Mouse (Mus musculus) midbrain, embryonic 10.5 days (tissue): ENCODE data around the gene Peg3. TPM values are rescaled to one million over a fixed set of nuclear protein-coding genes. Genes with fewer than 3 reads are reported as not detected.
"Not testable (repeated sequence)": the region's sequence is repeated elsewhere in the genome, so short reads cannot be mapped to it uniquely, and the experiment has no call there.

Experiments used
- DNase-seq: peaks from one replicate; pipeline ENCODE4 v3.0.0-alpha.2; 2017; ENCODE audit warnings: low spot score
- H3K27ac ChIP-seq: fragments of 300-500 bp; sonication (generic); replicated peaks from 2 replicates; pipeline ENCODE4 v1.5.1; 2016; ENCODE audit warnings: mild to moderate bottlenecking
- H3K27me3 ChIP-seq: fragments of 300-500 bp; sonication (generic); 2 replicates; pipeline ENCODE4 v1.6.1; 2016; ENCODE audit warnings: low read depth, mild to moderate bottlenecking; ENCODE audit not compliant: poor library complexity, severe bottlenecking
- H3K36me3 ChIP-seq: fragments of 300-500 bp; sonication (generic); 2 replicates; pipeline ENCODE4 v1.6.1; 2016; ENCODE audit warnings: mild to moderate bottlenecking, moderate library complexity
- H3K4me1 ChIP-seq: fragments of 300-500 bp; sonication (generic); 2 replicates; pipeline ENCODE4 v1.6.1; 2016
- H3K4me3 ChIP-seq: fragments of 300-500 bp; sonication (generic); 2 replicates; pipeline ENCODE4 v1.5.1; 2016; ENCODE audit warnings: mild to moderate bottlenecking, moderate library complexity
- H3K9me3 ChIP-seq: fragments of 300-500 bp; sonication (generic); replicated peaks from 2 replicates; pipeline ENCODE4 v1.6.1; 2016; ENCODE audit warnings: mild to moderate bottlenecking
- WGBS: fragments of 180-500 bp; shearing (Covaris S2); methylation state at CpG from one replicate; pipeline ENCODE4 v1.1.7; 2016; 5-methylcytosine and 5-hydroxymethylcytosine counted together
- polyA plus RNA-seq: library from polyadenylated mRNA; unstranded; fragments of >200 nt; fragmentation: Nextera tagmentation; extraction: Ambion mirVana; gene quantifications from 2 replicates; pipeline ENCODE4 v1.2.1, GENCODE M21; 2016

Peg3 gene
- 86.6 and 95.0 TPM in 2 replicates for polyA plus RNA-seq

- H3K27ac ChIP-seq, result peak within 1 kb of the TSS; percentile 89
- peaks cover 41% of the 10 kb centered on the region for H3K9me3 ChIP-seq
- peaks cover 11% of the 10 kb centered on the region; the same call in 1 of the 2 replicates for H3K4me1 ChIP-seq
- peaks cover 6% of the 10 kb centered on the region for H3K36me3 ChIP-seq
- peak within 1 kb of the TSS; percentile 58 for H3K4me3 ChIP-seq
- WGBS, result 54% methylated on average over 24 of the region's 24 CpGs
- DNase-seq, result peak; percentile 90
- H3K27me3 ChIP-seq, result no peaks in the 10 kb centered on the region
Observed at GRCm38 (mm10) chr7:6730241-6730640, at the start of gene Peg3, which contains the start of gene Usp29. Peg3 (minus strand) TSS chr7:6730431. Usp29 (plus strand) TSS chr7:6730578.

GRCm38 (mm10) chr7:6779172-6779571, 48.9 kb upstream of the Peg3 start:
- WGBS, result 88% methylated on average over 5 of the region's 5 CpGs
- H3K36me3 ChIP-seq, result no peaks in the 10 kb centered on the region
- peaks cover 28% of the 10 kb centered on the region for H3K4me1 ChIP-seq
- no peak overlapping the region for H3K27ac ChIP-seq
- no peak for DNase-seq
- H3K27me3 ChIP-seq, result peaks cover 22% of the 10 kb centered on the region
- no peak overlapping the region for H3K4me3 ChIP-seq
- no peaks in the 10 kb centered on the region for H3K9me3 ChIP-seq

- 66% methylated on average over 4 of the region's 4 CpGs for WGBS
Observed at GRCm38 (mm10) chr7:6777689-6778088, 47.5 kb upstream of the Peg3 start.

GRCm38 (mm10) chr7:6777107-6777506, 46.9 kb upstream of the Peg3 start:
- Histone ChIP-seq H3K4me1 (peaks cover 31% of the 10 kb centered on the region), H3K36me3 (no peaks in the 10 kb centered on the region), H3K27me3 (peaks cover 11% of the 10 kb centered on the region), H3K4me3 (no peak overlapping the region), H3K27ac (peak overlapping the region; percentile 1; the same call in 1 of the 2 replicates), H3K9me3 (no peaks in the 10 kb centered on the region)
- WGBS, result 76% methylated on average over 2 of the region's 2 CpGs
- DNase-seq, result no peak

More at GRCm38 (mm10) chr7:6777689-6778088, 47.5 kb upstream of the Peg3 start:
- Histone ChIP-seq H3K36me3 (no peaks in the 10 kb centered on the region), H3K9me3 (no peaks in the 10 kb centered on the region), H3K27me3 (peaks cover 17% of the 10 kb centered on the region), H3K4me1 (peaks cover 31% of the 10 kb centered on the region), H3K27ac (peak overlapping the region; percentile 1; the same call in 1 of the 2 replicates), H3K4me3 (no peak overlapping the region)
- DNase-seq, result no peak

- Histone ChIP-seq H3K27ac (0 out of 2 replicates have a peak overlapping the region, but pooled peaks have one; percentile 1), H3K36me3 (no peaks in the 10 kb centered on the region), H3K9me3 (no peaks in the 10 kb centered on the region), H3K4me3 (no peak overlapping the region), H3K27me3 (peaks cover 7% of the 10 kb centered on the region; the same call in 1 of the 2 replicates), H3K4me1 (peaks cover 26% of the 10 kb centered on the region)
- 93% methylated on average over 10 of the region's 10 CpGs for WGBS
- DNase-seq, result no peak
Observed at GRCm38 (mm10) chr7:6776314-6777059, 46.3 kb upstream of the Peg3 start.

GRCm38 (mm10) chr7:6773865-6774413, 43.7 kb upstream of the Peg3 start:
- WGBS, result 59% methylated on average over 11 of the region's 11 CpGs
- H3K4me3 ChIP-seq, H3K27me3 ChIP-seq, H3K9me3 ChIP-seq, H3K36me3 ChIP-seq, DNase-seq: not testable (repeated sequence)
- Histone ChIP-seq H3K4me1 (peaks cover 48% of the 10 kb centered on the region), H3K27ac (0 out of 2 replicates have a peak overlapping the region, but pooled peaks have one; percentile 17)

- Histone ChIP-seq H3K4me3 (peak overlapping the region; percentile 21; the same call in 1 of the 2 replicates), H3K27ac (peak overlapping the region; percentile 71), H3K9me3 (no peaks in the 10 kb centered on the region), H3K36me3 (peaks cover 11% of the 10 kb centered on the region; the same call in 1 of the 2 replicates), H3K4me1 (peaks cover 32% of the 10 kb centered on the region), H3K27me3 (no peaks in the 10 kb centered on the region)
- 1% methylated on average over 8 of the region's 8 CpGs for WGBS
- peak; percentile 64 for DNase-seq
Observed at GRCm38 (mm10) chr7:6770286-6770685, 40.1 kb upstream of the Peg3 start.

GRCm38 (mm10) chr7:6765240-6765639, 35.0 kb upstream of the Peg3 start:
- peaks cover 17% of the 10 kb centered on the region for H3K4me1 ChIP-seq
- H3K36me3 ChIP-seq, result peaks cover 11% of the 10 kb centered on the region; the same call in 1 of the 2 replicates
- no peaks in the 10 kb centered on the region for H3K27me3 ChIP-seq
- WGBS, result 63% methylated on average over 5 of the region's 5 CpGs
- DNase-seq, result no peak
- H3K4me3 ChIP-seq, result no peak overlapping the region
- H3K9me3 ChIP-seq, result no peaks in the 10 kb centered on the region
- no peak overlapping the region for H3K27ac ChIP-seq

GRCm38 (mm10) chr7:6760170-6760569, 29.9 kb upstream of the Peg3 start:
- Histone ChIP-seq H3K27me3 (no peaks in the 10 kb centered on the region), H3K9me3 (no peaks in the 10 kb centered on the region), H3K27ac (no peak overlapping the region), H3K4me3 (no peak overlapping the region), H3K36me3 (no peaks in the 10 kb centered on the region), H3K4me1 (peaks cover 14% of the 10 kb centered on the region)
- no peak for DNase-seq
- 25% methylated on average over 6 of the region's 6 CpGs for WGBS

GRCm38 (mm10) chr7:6759698-6760097, 29.5 kb upstream of the Peg3 start:
- no peak overlapping the region for H3K27ac ChIP-seq
- no peak overlapping the region for H3K4me3 ChIP-seq
- WGBS, result 69% methylated on average over 12 of the region's 12 CpGs
- DNase-seq, result no peak
- H3K36me3 ChIP-seq, result no peaks in the 10 kb centered on the region
- no peaks in the 10 kb centered on the region for H3K9me3 ChIP-seq
- peaks cover 14% of the 10 kb centered on the region for H3K4me1 ChIP-seq
- H3K27me3 ChIP-seq, result no peaks in the 10 kb centered on the region

- no peak for DNase-seq
- WGBS, result 86% methylated on average over 4 of the region's 4 CpGs
- Histone ChIP-seq H3K9me3 (no peaks in the 10 kb centered on the region), H3K4me3 (no peak overlapping the region), H3K4me1 (peaks cover 32% of the 10 kb centered on the region), H3K27ac (no peak overlapping the region), H3K27me3 (no peaks in the 10 kb centered on the region), H3K36me3 (no peaks in the 10 kb centered on the region)
Observed at GRCm38 (mm10) chr7:6756777-6757291, 26.6 kb upstream of the Peg3 start.

- H3K27me3 ChIP-seq, result no peaks in the 10 kb centered on the region
- peak overlapping the region; percentile 72 for H3K27ac ChIP-seq
- peak; percentile 50 for DNase-seq
- 11% methylated on average over 4 of the region's 4 CpGs for WGBS
- H3K4me1 ChIP-seq, result peaks cover 38% of the 10 kb centered on the region
- H3K36me3 ChIP-seq, result no peaks in the 10 kb centered on the region
- 0 out of 2 replicates have a peak overlapping the region, but pooled peaks have one; percentile 18 for H3K4me3 ChIP-seq
- no peaks in the 10 kb centered on the region for H3K9me3 ChIP-seq
Observed at GRCm38 (mm10) chr7:6753440-6753839, 23.2 kb upstream of the Peg3 start.

GRCm38 (mm10) chr7:6749196-6749595, 19.0 kb upstream of the Peg3 start:
- Histone ChIP-seq H3K9me3 (no peaks in the 10 kb centered on the region), H3K27ac (no peak overlapping the region), H3K36me3 (no peaks in the 10 kb centered on the region), H3K27me3 (no peaks in the 10 kb centered on the region), H3K4me1 (peaks cover 38% of the 10 kb centered on the region), H3K4me3 (no peak overlapping the region)
- 60% methylated on average over 7 of the region's 7 CpGs for WGBS
- no peak for DNase-seq
